Comparison of ENCODE assay signal across 32 mouse cellular contexts in genomic region chr1:144307854-144308285, GRCm38 (mm10). TPM values are rescaled to one million over a fixed set of nuclear protein-coding genes. Genes with fewer than 3 reads are reported as not detected.
A peak's percentile ranks its signal among the peaks of the same experiment; 100 is the strongest.
DNase-seq lines count a peak whose midpoint lies in the region; ATAC-seq and TF ChIP-seq lines count a peak whose summit lies in the region.
"Had no signal": no experiment of that assay in that cellular context is flagged by ENCODE, and none has a peak within 500 bp of the region (broad histone marks: within the 10 kb centered on the region; RNA-seq: fewer than 3 reads in every experiment).

No protein-coding gene starts in this region.

- H3K9ac ChIP-seq in forebrain, embryonic 12.5 days: no peak overlapping the region
- no peak overlapping the region for H3K9ac ChIP-seq in midbrain, embryonic 16.5 days (ENCODE audit: low read depth, low read length)
- H3K9ac ChIP-seq: embryonic facial prominence, embryonic 13.5 days; forebrain, embryonic 13.5 days; heart, embryonic 12.5 days; heart, embryonic 15.5 days; hindbrain, embryonic 14.5 days had no signal

- peak overlapping the region; percentile 40; the same call in 1 of the 2 replicates for H3K27ac ChIP-seq in small intestine, adult 2 months (ENCODE audit: insufficient read depth, low read depth, low read length)
- no peak overlapping the region for H3K27ac ChIP-seq in forebrain, embryonic 12.5 days
- no peak overlapping the region for H3K27ac ChIP-seq in midbrain, embryonic 16.5 days (ENCODE audit: low read length)
- H3K27ac ChIP-seq: embryonic facial prominence, embryonic 10.5 days; embryonic facial prominence, embryonic 13.5 days; forebrain, embryonic 13.5 days; gastrocnemius, adult 2 months; heart, embryonic 15.5 days; hindbrain, embryonic 14.5 days; hindbrain, postnatal 0 days had no signal

- no peak overlapping the region for H3K4me2 ChIP-seq in forebrain, embryonic 12.5 days
- H3K4me2 ChIP-seq in midbrain, embryonic 16.5 days (ENCODE audit: low read length): no peak overlapping the region
- H3K4me2 ChIP-seq: embryonic facial prominence, embryonic 13.5 days; forebrain, embryonic 13.5 days; heart, embryonic 12.5 days; heart, embryonic 15.5 days; hindbrain, embryonic 14.5 days had no signal

- H3K4me1 ChIP-seq in small intestine, adult 2 months (ENCODE audit: control insufficient read depth, insufficient read depth, insufficient read length, low read length): no peaks in the 10 kb centered on the region
- H3K4me1 ChIP-seq in forebrain, embryonic 12.5 days: no peaks in the 10 kb centered on the region
- no peaks in the 10 kb centered on the region for H3K4me1 ChIP-seq in midbrain, embryonic 16.5 days (ENCODE audit: control insufficient read depth, insufficient read depth, low read length)
- H3K4me1 ChIP-seq: embryonic facial prominence, embryonic 10.5 days; embryonic facial prominence, embryonic 13.5 days; forebrain, embryonic 13.5 days had no signal

- WGBS in small intestine, adult 2 months: 79% methylated on average over 2 of the region's 2 CpGs
- WGBS in forebrain, embryonic 12.5 days: 96% methylated on average over 2 of the region's 2 CpGs
- over 99% methylated on average over 2 of the region's 2 CpGs for WGBS in midbrain, embryonic 16.5 days

- ATAC-seq in CD4-positive, CD25-positive, alpha-beta regulatory T cell, adult 4 months: peak; percentile 23
- ATAC-seq in inflammation-experienced regulatory T-cells, adult 6 months: peak; percentile 16
- ATAC-seq in forebrain, embryonic 12.5 days (ENCODE audit: low FRiP score): no peak
- no peak for ATAC-seq in midbrain, embryonic 16.5 days
- ATAC-seq: forebrain, embryonic 13.5 days; forebrain, embryonic 16.5 days; hindbrain, postnatal 0 days; intestine, postnatal 0 days had no signal

- H3K27me3 ChIP-seq in small intestine, adult 2 months (ENCODE audit: control insufficient read depth, insufficient read depth, low read length): no peaks in the 10 kb centered on the region
- H3K27me3 ChIP-seq in forebrain, embryonic 12.5 days: no peaks in the 10 kb centered on the region
- no peaks in the 10 kb centered on the region for H3K27me3 ChIP-seq in midbrain, embryonic 16.5 days (ENCODE audit: control insufficient read depth, insufficient read depth, low read depth, low read length)
- H3K27me3 ChIP-seq: embryonic facial prominence, embryonic 13.5 days; forebrain, embryonic 13.5 days; heart, embryonic 12.5 days; heart, embryonic 15.5 days had no signal

- H3K36me3 ChIP-seq in small intestine, adult 2 months (ENCODE audit: control insufficient read depth, insufficient read depth, low read length): no peaks in the 10 kb centered on the region
- H3K36me3 ChIP-seq in forebrain, embryonic 12.5 days (replicated peaks): no peaks in the 10 kb centered on the region
- H3K36me3 ChIP-seq in midbrain, embryonic 16.5 days (ENCODE audit: control insufficient read depth, insufficient read depth, low read length): no peaks in the 10 kb centered on the region
- H3K36me3 ChIP-seq: embryonic facial prominence, embryonic 10.5 days; embryonic facial prominence, embryonic 13.5 days; G1E; heart, embryonic 12.5 days; heart, embryonic 15.5 days had no signal

- H3K9me3 ChIP-seq in forebrain, embryonic 12.5 days: no peaks in the 10 kb centered on the region
- H3K9me3 ChIP-seq in midbrain, embryonic 16.5 days (replicated peaks; ENCODE audit: control insufficient read depth, low read length, poor library complexity, severe bottlenecking): no peaks in the 10 kb centered on the region
- H3K9me3 ChIP-seq: embryonic facial prominence, embryonic 10.5 days; embryonic facial prominence, embryonic 13.5 days; forebrain, embryonic 13.5 days; G1E; heart, embryonic 12.5 days; heart, embryonic 15.5 days had no signal

- peak; percentile 64 for DNase-seq in A20 (ENCODE audit: low read depth, low spot score)
- DNase-seq in frontal cortex, postnatal 36 days (ENCODE audit: low spot score in 2 of 2): no peak
- DNase-seq: adrenal gland, adult 2 months; adrenal gland, postnatal 14 days; cerebellum, adult 11-12 months; cerebellum, adult 8-10 months; cerebellum, postnatal 10 days; cerebellum, postnatal 36 days; embryo, embryonic 11 days; gastrocnemius, adult 2 months; gastrocnemius, postnatal 14 days; heart, adult 11 months; heart, postnatal 10 days; heart, postnatal 36 days had no signal

- TF ChIP-seq CTCF in small intestine, adult 2 months (IDR thresholded peaks at IDR 0.05; ENCODE audit: extremely low read depth, insufficient read length, insufficient replicate concordance, low read depth, low read length): no peak

- no peak overlapping the region for H3K4me3 ChIP-seq in small intestine, adult 2 months (ENCODE audit: low read depth, low read length)
- H3K4me3 ChIP-seq in forebrain, embryonic 12.5 days (replicated peaks): no peak overlapping the region
- no peak overlapping the region for H3K4me3 ChIP-seq in midbrain, embryonic 16.5 days (ENCODE audit: low read depth, low read length)
- H3K4me3 ChIP-seq: embryonic facial prominence, embryonic 10.5 days; embryonic facial prominence, embryonic 13.5 days; erythroblast, embryonic 14.5 days; forebrain, embryonic 13.5 days; gastrocnemius, adult 2 months; heart, embryonic 12.5 days; heart, embryonic 15.5 days had no signal

- no peak for TF ChIP-seq POLR2A in small intestine, adult 2 months (IDR thresholded peaks at IDR 0.05; ENCODE audit: low read depth, low read length)

RNA-seq across cellular contexts. Expression of gene Rgs1, which starts 58.8 kb away (rescaled TPM):
- polyA plus RNA-seq in CD4-positive, CD25-positive, alpha-beta regulatory T cell, adult 4 months (2017; shearing (Covaris generic)): 100 to 1,000 TPM; 590 to 617 TPM
- polyA plus RNA-seq in inflammation-experienced regulatory T-cells, adult 6 months (2017; shearing (Covaris generic)): 100 to 1,000 TPM; 336 to 775 (median 626) TPM
- polyA plus RNA-seq in small intestine, adult 2 months (2012; rRNA removed): 0.11 and 0.43 TPM in 2 replicates
- polyA plus RNA-seq in forebrain, embryonic 12.5 days (2016; fragmentation: Nextera tagmentation; extraction: Ambion mirVana): 0.38 TPM in 1 of 2 replicates, not detected in the other
- polyA plus RNA-seq in midbrain, embryonic 16.5 days (2015; fragmentation: Nextera tagmentation; extraction: Ambion mirVana): not detected in 2 replicates
- polyA plus RNA-seq: adrenal gland, adult 2 months; embryonic facial prominence, embryonic 10.5 days; forebrain, embryonic 13.5 days; forebrain, embryonic 16.5 days; hindbrain, embryonic 11.5 days; hindbrain, embryonic 14.5 days; hindbrain, postnatal 0 days; intestine, embryonic 14.5 days had no signal

Comparison
In these comparisons a context has a peak if more than half of its experiments do, and no peak if none do; other contexts are left out.
1. ATAC-seq: peak in CD4-positive, CD25-positive, alpha-beta regulatory T cell, adult 4 months (single experiment) and inflammation-experienced regulatory T-cells, adult 6 months (single experiment); none in forebrain, embryonic 12.5 days (single experiment) and midbrain, embryonic 16.5 days (single experiment).
2. RNA of gene Rgs1, which starts 58.8 kb away (polyA plus RNA-seq): 336 to 775 TPM in inflammation-experienced regulatory T-cells, adult 6 months and 590 to 617 TPM in CD4-positive, CD25-positive, alpha-beta regulatory T cell, adult 4 months; 0.11 to 0.43 TPM in small intestine, adult 2 months, 0.38 TPM in forebrain, embryonic 12.5 days and not detected in midbrain, embryonic 16.5 days; every median in the first group is over 100 times any median in the second.